Mouse (Mus musculus): ENCODE data around the gene Slc13a2. TPM values are rescaled to one million over a fixed set of nuclear protein-coding genes. Genes with fewer than 3 reads are reported as not detected.

The Slc13a2 gene
- total and polyA plus RNA-seq, 2 experiments from 2014 or later, result not detected

DNA sequence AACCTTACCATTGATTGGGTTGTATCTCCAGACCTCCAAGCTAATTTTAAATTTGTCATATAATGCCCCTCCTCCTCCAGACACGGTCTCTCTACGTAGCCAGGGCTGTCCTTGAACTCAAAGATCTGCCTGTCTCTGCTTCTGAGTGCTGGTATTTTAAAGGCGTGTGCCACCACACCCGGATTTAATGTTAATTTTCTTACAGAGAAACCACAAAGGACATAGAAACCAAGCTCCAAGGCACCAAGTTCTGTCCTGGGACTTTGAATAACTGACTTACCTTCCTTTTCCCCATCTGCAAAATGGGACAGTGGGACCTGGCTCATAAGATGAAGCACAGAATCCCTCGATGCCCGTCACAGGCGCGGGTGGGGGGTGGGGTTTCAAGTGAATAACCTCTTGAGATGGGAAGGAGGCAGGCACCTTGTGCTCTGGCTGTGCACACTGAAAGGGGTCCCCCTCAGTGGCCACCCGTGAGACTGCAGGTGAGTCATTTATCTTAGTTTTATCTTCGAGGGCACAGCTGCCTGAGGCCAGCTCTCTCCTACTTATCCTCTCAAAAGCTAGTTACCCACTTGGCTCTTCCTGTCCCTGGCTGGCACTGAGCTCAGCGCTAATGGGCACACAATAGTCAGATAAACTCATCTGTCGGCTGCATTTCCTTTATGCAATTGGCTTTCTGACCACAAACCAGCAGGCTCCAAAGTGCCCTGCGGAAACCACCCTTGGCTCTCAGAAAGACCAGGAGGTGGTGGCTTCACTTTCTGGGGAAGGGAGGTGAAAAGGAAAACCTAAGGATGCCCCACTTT, 612 bp downstream of the Slc13a2 start:
- ATAC-seq (ENCODE audit: insufficient read depth, low read depth) (no peak), DNase-seq (ENCODE audit: low spot score) (no peak)
- no peaks in the 10 kb centered on the region for H3K4me1 ChIP-seq (ENCODE audit: control insufficient read depth, insufficient read depth)
- no peak overlapping the region for H3K4me3 ChIP-seq (ENCODE audit: low read depth, low read length)
- H3K9ac ChIP-seq (replicated peaks; ENCODE audit: low read depth, low read length), result no peak overlapping the region
- TF ChIP-seq CTCF (IDR thresholded peaks at IDR 0.05; ENCODE audit: low read depth), result no peak
- TF ChIP-seq EP300 (IDR thresholded peaks at IDR 0.05; ENCODE audit: low read depth), result no peak
- H3K27me3 ChIP-seq (ENCODE audit: control insufficient read depth, insufficient read depth, low read length), result peaks cover 23% of the 10 kb centered on the region; the same call in 1 of the 2 replicates
- no peaks in the 10 kb centered on the region for H3K36me3 ChIP-seq (replicated peaks; ENCODE audit: control insufficient read depth, insufficient read depth, low read length)
- no peak overlapping the region for H3K4me2 ChIP-seq (ENCODE audit: low read depth, low read length)
- no peaks in the 10 kb centered on the region for H3K9me3 ChIP-seq (replicated peaks; ENCODE audit: control insufficient read depth, low read length)
- 50% methylated on average over 13 of the region's 13 CpGs for WGBS
- H3K27ac ChIP-seq (ENCODE audit: low read depth), result no peak overlapping the region

DNA sequence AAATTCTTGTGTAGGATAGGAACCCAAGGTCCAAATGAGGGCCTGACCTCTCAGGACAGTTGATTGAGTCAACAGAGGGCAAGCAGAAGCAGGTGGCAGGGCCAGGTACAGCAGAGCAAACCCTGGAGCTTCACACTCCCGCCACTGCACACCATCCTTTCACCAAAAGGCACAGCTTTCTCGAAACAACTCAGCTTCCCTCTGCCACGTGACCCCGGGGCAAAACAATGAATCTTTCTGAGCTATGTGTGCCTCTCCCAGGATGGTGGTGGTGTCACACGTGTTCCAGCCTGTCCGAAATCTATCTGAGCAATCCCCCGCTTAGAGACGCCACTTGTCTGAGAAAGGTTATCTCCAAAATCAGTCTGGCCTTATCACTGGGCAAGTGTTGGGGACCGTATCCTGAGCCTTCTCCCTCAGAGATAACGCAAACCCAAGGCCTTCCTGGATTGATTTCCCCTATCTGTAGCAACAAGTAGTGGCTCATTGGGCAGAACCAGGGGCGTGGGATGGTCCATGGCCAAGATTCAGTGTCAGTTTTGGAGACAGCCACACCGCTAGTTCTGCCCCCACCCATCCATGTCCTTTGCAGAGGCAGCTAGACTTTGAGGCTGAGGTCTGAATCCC, 1.6 kb downstream of the Slc13a2 start:
- Histone ChIP-seq H3K27ac (ENCODE audit: low read depth) (no peak overlapping the region), H3K4me2 (ENCODE audit: low read depth, low read length) (no peak overlapping the region)

DNA sequence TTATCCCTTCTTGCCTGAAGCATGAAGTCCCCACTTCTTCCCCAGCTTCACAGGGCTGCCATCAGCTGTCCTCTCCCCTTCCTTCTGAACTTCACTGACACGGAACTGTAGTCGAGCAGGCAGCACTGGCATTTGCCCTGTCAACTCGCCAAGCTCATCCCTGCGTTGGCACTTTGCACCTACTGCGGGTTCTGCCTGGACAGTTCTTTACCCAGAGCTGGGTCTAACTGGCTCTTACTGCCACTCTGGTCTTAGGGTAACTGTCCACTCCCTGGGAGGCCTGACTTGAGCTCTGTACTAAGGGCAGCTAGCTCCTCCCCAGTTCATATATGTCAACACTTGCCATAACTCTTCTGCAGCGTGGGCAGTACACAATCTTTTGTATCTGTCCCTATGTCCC, 5.2 kb downstream of the Slc13a2 start:
- Histone ChIP-seq H3K4me1 (ENCODE audit: control insufficient read depth, insufficient read depth) (no peaks in the 10 kb centered on the region), H3K36me3 (replicated peaks; ENCODE audit: control insufficient read depth, insufficient read depth, low read length) (no peaks in the 10 kb centered on the region), H3K4me3 (ENCODE audit: low read depth, low read length) (no peak overlapping the region), H3K9ac (replicated peaks; ENCODE audit: low read depth, low read length) (no peak overlapping the region), H3K4me2 (ENCODE audit: low read depth, low read length) (no peak overlapping the region), H3K9me3 (replicated peaks; ENCODE audit: control insufficient read depth, low read length) (no peaks in the 10 kb centered on the region), H3K27ac (ENCODE audit: low read depth) (no peak overlapping the region), H3K27me3 (ENCODE audit: control insufficient read depth, insufficient read depth, low read length) (peaks cover 10% of the 10 kb centered on the region; the same call in 1 of the 2 replicates)
- TF ChIP-seq CTCF (IDR thresholded peaks at IDR 0.05; ENCODE audit: low read depth) (no peak), EP300 (IDR thresholded peaks at IDR 0.05; ENCODE audit: low read depth) (no peak)
- 71% methylated on average over 6 of the region's 6 CpGs for WGBS
- ATAC-seq (ENCODE audit: insufficient read depth, low read depth), result no peak
- no peak for DNase-seq (ENCODE audit: low spot score)

More for the DNA sequence above, 1.6 kb downstream of the Slc13a2 start:
- no peak for ATAC-seq (ENCODE audit: insufficient read depth, low read depth)
- TF ChIP-seq EP300 (IDR thresholded peaks at IDR 0.05; ENCODE audit: low read depth) (no peak), CTCF (IDR thresholded peaks at IDR 0.05; ENCODE audit: low read depth) (no peak)
- Histone ChIP-seq H3K27me3 (ENCODE audit: control insufficient read depth, insufficient read depth, low read length) (peaks cover 23% of the 10 kb centered on the region; the same call in 1 of the 2 replicates), H3K9ac (replicated peaks; ENCODE audit: low read depth, low read length) (no peak overlapping the region), H3K4me3 (ENCODE audit: low read depth, low read length) (no peak overlapping the region), H3K36me3 (replicated peaks; ENCODE audit: control insufficient read depth, insufficient read depth, low read length) (no peaks in the 10 kb centered on the region), H3K4me1 (ENCODE audit: control insufficient read depth, insufficient read depth) (no peaks in the 10 kb centered on the region), H3K9me3 (replicated peaks; ENCODE audit: control insufficient read depth, low read length) (no peaks in the 10 kb centered on the region)
- DNase-seq (ENCODE audit: low spot score), result no peak
- WGBS, result 52% methylated on average over 12 of the region's 12 CpGs

GRCm38 (mm10) chr11:78412861-78413260, 9.2 kb downstream of the Slc13a2 start:
- H3K9me3 ChIP-seq (replicated peaks; ENCODE audit: control insufficient read depth, low read length), result no peaks in the 10 kb centered on the region
- no peak overlapping the region for H3K4me3 ChIP-seq (ENCODE audit: low read depth, low read length)
- ATAC-seq (ENCODE audit: insufficient read depth, low read depth) (no peak), DNase-seq (ENCODE audit: low spot score) (no peak)
- H3K9ac ChIP-seq (replicated peaks; ENCODE audit: low read depth, low read length), result no peak overlapping the region
- no peaks in the 10 kb centered on the region for H3K4me1 ChIP-seq (ENCODE audit: control insufficient read depth, insufficient read depth)
- TF ChIP-seq CTCF (IDR thresholded peaks at IDR 0.05; ENCODE audit: low read depth) (no peak), EP300 (IDR thresholded peaks at IDR 0.05; ENCODE audit: low read depth) (no peak)
- WGBS, result 65% methylated on average over 6 of the region's 6 CpGs
- no peaks in the 10 kb centered on the region for H3K36me3 ChIP-seq (replicated peaks; ENCODE audit: control insufficient read depth, insufficient read depth, low read length)
- H3K27me3 ChIP-seq (ENCODE audit: control insufficient read depth, insufficient read depth, low read length), result no peaks in the 10 kb centered on the region
- no peak overlapping the region for H3K27ac ChIP-seq (ENCODE audit: low read depth)
- H3K4me2 ChIP-seq (ENCODE audit: low read depth, low read length), result no peak overlapping the region

DNA sequence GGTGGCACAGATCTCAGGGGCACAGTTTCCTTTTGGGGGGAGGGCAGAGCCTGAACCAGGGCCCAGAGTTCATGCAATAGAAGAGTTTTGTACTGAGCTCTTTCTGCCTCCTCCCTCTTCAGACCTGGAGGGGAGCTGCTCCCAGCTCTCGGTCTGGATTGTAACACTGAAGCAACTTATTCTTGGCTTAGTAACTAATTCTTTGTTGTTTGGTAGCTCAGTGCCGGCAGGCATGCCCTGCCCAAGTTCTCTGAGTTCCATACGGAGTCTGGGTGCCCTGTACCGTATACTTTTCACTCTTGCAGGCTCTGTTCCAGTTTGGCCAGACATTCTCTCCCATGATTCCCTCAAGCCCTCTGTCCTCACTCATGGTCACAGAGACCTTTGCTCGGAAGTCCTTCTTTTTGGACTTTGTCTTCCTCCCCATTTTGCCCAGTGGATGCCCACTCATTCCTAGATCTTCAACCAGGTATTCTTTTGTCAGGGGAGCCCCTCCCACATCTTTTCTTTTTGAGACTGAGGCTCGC, 9.6 kb downstream of the Slc13a2 start:
- 70% methylated on average over 6 of the region's 6 CpGs for WGBS
- Histone ChIP-seq H3K9ac (replicated peaks; ENCODE audit: low read depth, low read length) (no peak overlapping the region), H3K27me3 (ENCODE audit: control insufficient read depth, insufficient read depth, low read length) (no peaks in the 10 kb centered on the region), H3K36me3 (replicated peaks; ENCODE audit: control insufficient read depth, insufficient read depth, low read length) (no peaks in the 10 kb centered on the region), H3K4me3 (ENCODE audit: low read depth, low read length) (no peak overlapping the region), H3K4me1 (ENCODE audit: control insufficient read depth, insufficient read depth) (no peaks in the 10 kb centered on the region), H3K9me3 (replicated peaks; ENCODE audit: control insufficient read depth, low read length) (no peaks in the 10 kb centered on the region), H3K4me2 (ENCODE audit: low read depth, low read length) (no peak overlapping the region), H3K27ac (ENCODE audit: low read depth) (no peak overlapping the region)
- ATAC-seq (ENCODE audit: insufficient read depth, low read depth) (no peak), DNase-seq (ENCODE audit: low spot score) (no peak)
- TF ChIP-seq EP300 (IDR thresholded peaks at IDR 0.05; ENCODE audit: low read depth), result no peak
- no peak for TF ChIP-seq CTCF (IDR thresholded peaks at IDR 0.05; ENCODE audit: low read depth)
